Mouse (Mus musculus): ENCODE measurements at regions not wholly inside any gene's neighbourhood (a gene's known extent, or its start where the extent isn't known, plus 50 kb on each side); places are given as distances from the start of the nearest gene placed in this dataset.
"Not testable (repeated sequence)": the region's sequence is repeated elsewhere in the genome, so short reads cannot be mapped to it uniquely, and the experiment has no call there.

- no peak for DNase-seq (ENCODE audit: extremely low spot score in 1 of 2, low spot score in 1 of 2)
These were observed 594.1 kb upstream of the Klhl29 start for GRCm38 (mm10) chr12:5969556-5969955.

GRCm38 (mm10) chr12:5956141-5956540 is 580.7 kb upstream of the Klhl29 start:
- DNase-seq (ENCODE audit: extremely low spot score in 1 of 2, low spot score in 1 of 2): no peak

GRCm38 (mm10) chr12:5955564-5955963 is 580.1 kb upstream of the Klhl29 start:
- no peak for DNase-seq (ENCODE audit: extremely low spot score in 1 of 2, low spot score in 1 of 2)

- no peak for DNase-seq (ENCODE audit: extremely low spot score in 1 of 2, low spot score in 1 of 2)
These were observed 568.0 kb upstream of the Klhl29 start for GRCm38 (mm10) chr12:5943346-5943925.

DNA sequence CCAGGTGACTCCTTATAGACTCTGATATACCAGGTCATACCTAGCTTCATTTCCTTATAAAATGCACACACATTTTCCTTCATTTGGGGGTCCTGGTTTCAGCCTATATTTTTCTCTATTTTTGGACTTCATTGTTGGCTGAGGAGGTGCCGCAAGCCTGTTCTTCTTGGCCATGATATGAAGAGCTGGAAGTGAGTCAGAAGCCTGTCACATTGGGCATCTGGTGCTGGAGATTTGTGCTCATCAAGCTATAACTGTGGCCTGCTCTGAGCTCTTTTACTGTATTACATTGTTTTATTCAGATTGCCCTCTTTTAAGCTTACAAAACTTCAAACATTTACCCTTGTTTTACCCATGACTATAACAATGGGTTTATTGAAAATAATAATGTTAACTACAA is 545.8 kb upstream of the Klhl29 start:
- DNase-seq (ENCODE audit: extremely low spot score in 1 of 2, low spot score in 1 of 2): no peak

- DNase-seq (ENCODE audit: extremely low spot score in 1 of 2, low spot score in 1 of 2): no peak
These were observed 542.5 kb upstream of the Klhl29 start for GRCm38 (mm10) chr12:5918030-5918429.

DNA sequence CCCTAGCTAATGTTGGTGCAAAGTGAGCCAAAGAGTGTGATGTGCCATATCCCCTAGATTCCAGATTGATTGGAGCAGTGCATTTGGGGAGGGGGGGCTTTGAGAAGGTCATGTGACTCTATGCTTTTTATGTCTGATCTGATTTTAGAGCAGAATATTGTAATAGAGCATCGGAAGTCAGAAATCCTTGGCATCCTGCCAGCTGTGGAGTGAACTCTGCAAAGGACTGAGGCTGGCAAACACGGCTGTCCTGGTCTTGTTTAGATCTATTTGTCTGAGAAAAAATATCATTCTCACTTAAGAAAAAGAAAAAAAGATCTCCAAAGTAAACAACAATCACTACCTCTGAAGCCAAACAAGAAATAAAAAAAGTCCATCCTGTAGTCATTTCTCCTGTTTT is 530.8 kb upstream of the Klhl29 start:
- no peak for DNase-seq (ENCODE audit: extremely low spot score in 1 of 2, low spot score in 1 of 2)

DNA sequence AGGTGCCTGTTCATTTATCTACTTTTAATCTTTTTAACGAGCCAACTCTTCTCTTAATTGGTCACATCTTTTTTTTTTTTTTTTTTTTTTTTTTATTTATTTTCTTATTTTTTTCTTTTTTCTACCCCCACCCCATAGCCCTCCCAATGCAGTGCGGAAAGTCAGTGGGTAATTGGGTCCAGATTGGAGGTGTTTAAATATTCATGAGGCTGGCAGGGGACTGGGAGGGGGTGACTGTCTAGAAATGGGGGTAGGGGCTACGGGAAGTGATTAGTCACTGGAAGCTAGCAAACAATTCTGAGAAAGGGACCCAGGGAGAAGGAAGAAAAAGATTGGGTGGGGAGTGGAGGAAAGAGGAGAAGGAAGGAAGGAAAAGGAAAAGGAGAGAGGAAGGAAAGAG is 516.3 kb upstream of the Klhl29 start:
- not testable (repeated sequence) for DNase-seq (ENCODE audit: extremely low spot score in 1 of 2, low spot score in 1 of 2)

GRCm38 (mm10) chr12:5866701-5867100 is 491.2 kb upstream of the Klhl29 start:
- no peak for DNase-seq (ENCODE audit: extremely low spot score in 1 of 2, low spot score in 1 of 2)

DNA sequence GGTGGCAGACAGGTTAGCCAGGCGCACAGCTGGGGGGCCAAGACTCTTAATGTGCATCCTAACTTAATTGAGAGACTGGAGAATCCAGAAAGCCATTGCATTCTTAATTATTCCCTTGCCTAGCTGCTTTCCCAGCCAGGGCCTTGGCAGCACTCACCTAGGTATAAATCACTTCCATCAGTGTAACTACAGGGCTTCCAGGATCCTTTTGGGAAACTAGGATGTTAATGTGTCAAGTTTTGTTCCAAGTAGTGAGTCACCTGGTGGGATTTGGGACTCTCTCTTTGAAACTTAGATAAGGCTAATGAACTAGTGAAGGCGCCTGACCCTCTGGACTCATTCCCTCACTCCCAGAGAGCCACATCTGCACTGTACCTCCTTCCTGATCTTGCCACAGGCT is 484.3 kb upstream of the Klhl29 start:
- no peak for DNase-seq (ENCODE audit: extremely low spot score in 1 of 2, low spot score in 1 of 2)

- DNase-seq (ENCODE audit: extremely low spot score in 1 of 2, low spot score in 1 of 2): peak; percentile 11 to 32
These were observed 480.9 kb upstream of the Klhl29 start for GRCm38 (mm10) chr12:5856421-5856820.

DNA sequence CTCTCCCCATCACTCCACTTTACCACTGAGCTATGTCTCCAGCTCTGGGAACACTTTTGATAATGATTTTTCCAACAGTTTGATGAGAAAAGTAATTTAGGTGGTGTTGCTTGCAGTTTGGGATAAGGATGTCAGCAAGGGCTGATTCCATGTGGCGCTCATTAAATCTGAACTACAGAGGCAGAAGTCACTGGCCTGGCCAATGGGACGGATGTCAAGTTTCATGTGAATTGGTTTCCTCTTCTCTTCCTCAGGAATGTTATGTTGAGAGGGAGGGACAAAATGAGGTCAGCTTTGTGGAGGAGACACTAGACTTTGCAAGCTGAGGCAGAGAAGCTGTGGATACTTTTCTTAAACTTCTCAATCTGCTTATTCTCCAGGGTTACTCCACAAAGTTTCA is 434.9 kb upstream of the Klhl29 start:
- DNase-seq (ENCODE audit: extremely low spot score in 1 of 2, low spot score in 1 of 2): no peak

DNA sequence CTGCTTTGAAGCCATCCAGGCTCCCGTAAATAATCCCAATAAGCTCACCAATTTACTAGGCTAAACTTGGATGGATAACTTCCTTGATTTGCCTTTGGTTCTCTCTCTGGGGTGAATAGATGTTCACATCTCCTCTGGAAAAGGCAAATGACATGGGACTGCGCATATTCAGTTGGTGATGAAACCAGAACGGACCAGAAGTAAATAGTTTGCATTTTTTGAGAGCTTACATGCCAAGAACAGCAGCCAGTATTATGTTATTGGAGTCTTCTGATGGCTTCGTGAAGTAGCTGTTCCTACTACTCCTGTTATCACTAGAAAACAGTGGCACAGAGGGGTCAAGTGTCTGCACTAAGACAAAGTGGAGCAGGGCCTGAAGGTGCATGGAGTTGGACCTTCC is 434.5 kb upstream of the Klhl29 start:
- DNase-seq (ENCODE audit: extremely low spot score in 1 of 2, low spot score in 1 of 2): no peak

DNA sequence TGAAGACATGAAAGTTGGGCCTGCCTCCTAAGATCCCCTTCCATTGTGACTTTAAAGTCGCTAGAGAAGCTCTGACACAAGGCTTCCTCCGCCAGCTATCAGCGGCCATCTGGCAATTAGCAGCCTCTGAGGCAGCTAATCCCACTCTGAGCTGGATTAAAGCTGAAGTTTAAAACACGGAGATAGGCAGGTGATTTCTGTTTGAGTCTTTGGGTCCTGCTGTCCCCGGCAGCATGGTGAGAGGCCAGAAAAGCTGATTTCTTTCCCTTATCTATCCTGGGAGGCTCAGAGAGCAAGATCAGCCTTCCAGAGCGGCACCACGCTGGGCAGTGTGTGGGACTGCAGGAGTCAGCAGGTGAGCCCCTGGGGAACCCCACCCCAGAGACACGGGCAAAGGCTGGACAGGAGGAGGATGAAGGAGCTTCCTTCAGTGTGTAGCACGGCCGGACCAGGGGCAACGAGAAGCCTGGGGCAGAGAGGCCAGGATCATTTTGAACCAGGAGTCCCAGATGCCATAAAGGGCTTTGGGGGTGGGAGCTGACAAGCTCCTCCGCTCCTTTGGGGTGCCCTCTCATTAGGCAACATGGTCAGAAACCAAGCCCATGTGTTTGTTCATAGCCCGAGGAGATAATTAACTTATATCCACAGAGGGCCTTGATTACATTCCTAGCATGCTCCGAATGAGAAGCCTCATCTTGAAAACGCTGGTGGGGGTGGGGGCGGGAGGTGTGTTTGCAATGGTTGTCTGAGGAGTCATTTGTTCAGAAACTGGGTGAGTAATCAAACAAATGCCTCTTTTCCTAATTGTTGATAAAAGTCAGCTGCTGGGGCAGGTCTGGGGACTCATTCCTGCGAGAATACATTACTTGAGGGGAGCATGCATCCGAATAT is 432.8 kb upstream of the Klhl29 start:
- DNase-seq (ENCODE audit: extremely low spot score in 1 of 2, low spot score in 1 of 2): no peak

GRCm38 (mm10) chr12:5805731-5806130 is 430.2 kb upstream of the Klhl29 start:
- no peak for DNase-seq (ENCODE audit: extremely low spot score in 1 of 2, low spot score in 1 of 2)

DNA sequence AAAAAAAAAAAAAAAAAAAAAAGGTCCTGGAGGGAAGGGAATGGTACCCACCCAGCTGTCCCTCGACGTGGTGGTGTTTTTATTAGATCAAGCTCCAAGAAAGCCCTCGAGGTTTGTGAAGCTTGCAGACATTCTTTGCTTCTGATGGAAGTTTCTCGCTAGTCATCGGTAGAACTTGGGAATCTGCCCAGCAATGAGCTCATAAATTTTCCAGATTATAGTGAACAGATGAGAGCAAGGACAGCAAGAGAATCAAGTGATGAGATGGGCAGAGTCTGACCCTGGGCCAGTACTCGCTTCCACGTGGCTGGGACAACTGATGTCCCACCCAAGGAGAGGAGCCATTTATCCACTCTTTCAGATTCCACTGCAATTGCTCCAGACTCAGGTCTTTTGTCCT is 417.6 kb upstream of the Klhl29 start:
- DNase-seq (ENCODE audit: extremely low spot score in 1 of 2, low spot score in 1 of 2): no peak

DNA sequence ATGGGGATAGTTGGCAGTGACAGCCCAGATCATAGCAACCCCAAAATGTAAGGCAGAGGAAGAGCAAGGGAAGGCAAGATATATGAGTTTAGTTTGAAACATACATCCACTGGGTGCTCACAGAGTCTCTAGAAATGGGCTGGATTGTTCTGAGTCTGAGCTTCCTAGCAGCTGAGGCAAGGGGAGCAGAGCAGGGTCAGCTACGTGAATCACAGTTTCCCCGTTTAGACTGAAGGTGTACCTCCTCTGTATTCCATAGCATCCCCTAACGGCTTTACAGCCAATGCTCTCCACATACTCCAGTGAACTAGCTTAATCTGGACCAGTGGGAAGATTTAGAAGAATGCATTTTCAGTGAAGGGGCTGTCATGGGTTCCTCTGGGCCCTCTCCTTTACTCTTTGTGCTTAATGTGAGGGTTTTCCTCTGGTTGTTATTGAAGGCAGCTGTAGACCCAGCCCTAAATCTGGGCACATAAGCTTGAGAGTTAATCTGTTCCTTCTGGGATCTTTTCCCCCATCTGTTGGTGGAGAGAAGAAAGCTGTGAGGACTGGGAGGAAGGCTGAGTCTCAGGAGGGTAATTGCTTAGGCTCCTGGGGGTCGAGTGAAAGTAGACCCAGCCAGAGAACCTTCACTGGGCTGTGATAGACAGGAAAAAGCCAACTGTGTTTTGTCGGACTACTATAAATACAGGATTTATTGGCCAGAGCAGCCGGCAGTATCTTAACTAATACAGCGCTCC is 411.8 kb upstream of the Klhl29 start:
- DNase-seq (ENCODE audit: extremely low spot score in 1 of 2, low spot score in 1 of 2): no peak

DNA sequence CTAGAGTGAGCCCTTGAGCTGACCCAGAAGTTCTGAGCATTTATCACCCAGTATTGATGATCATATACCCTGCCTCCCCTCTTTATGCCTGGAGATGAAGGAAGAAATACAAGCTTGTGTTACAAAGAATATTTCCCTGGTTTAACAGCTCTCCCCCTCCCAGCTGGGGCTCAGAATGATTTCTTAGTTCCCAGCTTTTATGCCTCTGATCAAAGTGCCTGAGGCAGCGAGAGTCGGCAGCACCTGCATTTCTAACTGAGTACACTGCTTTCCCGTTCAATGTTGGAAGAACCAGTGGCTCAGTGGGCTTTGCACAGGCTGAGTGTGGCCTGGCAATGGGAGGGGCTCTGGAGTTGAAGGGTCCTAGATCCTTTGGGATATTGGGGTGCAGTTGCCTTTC is 405.8 kb upstream of the Klhl29 start:
- no peak for DNase-seq (ENCODE audit: extremely low spot score in 1 of 2, low spot score in 1 of 2)

GRCm38 (mm10) chr12:5777556-5777955 is 402.1 kb upstream of the Klhl29 start:
- no peak for DNase-seq (ENCODE audit: extremely low spot score in 1 of 2, low spot score in 1 of 2)

DNA sequence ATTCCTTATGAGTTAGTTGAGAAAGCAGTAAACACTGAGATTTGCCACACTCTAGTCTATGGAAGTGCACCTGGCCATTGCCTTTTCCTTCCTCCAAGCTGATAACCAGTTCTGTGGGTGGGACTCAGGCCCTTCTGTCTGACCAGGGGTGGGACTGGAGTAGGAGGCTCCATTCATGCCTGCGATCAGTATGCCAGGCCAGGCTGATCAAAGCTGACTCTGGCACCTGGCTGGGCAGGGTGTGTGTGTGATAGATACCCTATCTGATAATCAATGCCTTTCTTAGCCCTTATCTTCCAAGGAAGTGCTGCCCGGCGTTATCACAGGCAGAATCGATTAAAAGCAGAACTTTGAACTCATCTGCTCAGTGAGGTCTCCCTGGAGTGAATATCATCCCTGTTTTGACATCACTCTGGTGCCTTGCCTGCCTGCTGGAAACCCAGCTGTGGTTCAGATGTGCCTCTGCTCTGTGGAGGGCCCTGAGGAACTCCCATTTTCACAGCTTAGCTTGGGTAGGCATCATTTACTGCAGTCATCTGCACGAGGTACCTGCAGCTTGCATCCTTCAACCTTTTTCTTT is 396.0 kb upstream of the Klhl29 start:
- DNase-seq (ENCODE audit: extremely low spot score in 1 of 2, low spot score in 1 of 2): no peak

GRCm38 (mm10) chr12:5770531-5770930 is 395.0 kb upstream of the Klhl29 start:
- DNase-seq (ENCODE audit: extremely low spot score in 1 of 2, low spot score in 1 of 2): no peak
